ENCODE assay signal across 8 mouse cellular contexts in the genomic region with DNA sequence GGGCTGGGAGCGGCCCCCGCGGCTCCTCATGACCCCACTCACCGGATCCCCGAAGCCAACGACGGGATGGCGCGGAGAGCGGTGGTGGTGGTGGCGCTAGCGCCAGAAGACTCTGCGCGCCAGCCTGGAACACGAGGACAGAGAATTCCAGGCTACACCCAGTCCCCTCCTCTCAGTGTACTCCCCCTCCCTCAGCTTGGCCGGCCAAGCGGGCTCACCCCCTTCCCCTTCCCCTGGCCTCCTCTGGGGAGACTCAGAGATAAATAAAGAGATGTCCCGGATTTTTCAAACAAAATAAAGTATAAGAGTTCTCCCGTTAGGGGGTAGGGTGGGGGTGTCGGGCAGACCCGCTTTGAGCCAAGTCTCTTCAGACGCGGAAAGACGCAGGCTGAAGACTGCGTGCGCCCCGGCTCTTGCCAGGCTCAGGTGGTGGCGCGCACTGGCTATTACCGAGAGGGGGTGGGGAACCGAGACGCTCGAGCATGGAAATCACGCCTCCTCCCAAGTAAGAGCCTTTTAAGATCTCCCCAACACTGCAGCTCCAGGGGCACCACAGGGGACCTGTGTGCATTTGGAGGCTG. TPM values are rescaled to one million over a fixed set of nuclear protein-coding genes. Genes with fewer than 3 reads are reported as not detected.
A peak's percentile ranks its signal among the peaks of the same experiment; 100 is the strongest.
DNase-seq lines count a peak whose midpoint lies in the region; ATAC-seq lines count a peak whose summit lies in the region.

A gene (minus strand): TSS at position 114 of the 581 bp plus-strand sequence.

- WGBS in intestine, embryonic 16.5 days: 11% methylated on average over 34 of the region's 34 CpGs
- WGBS in liver, embryonic 16.5 days (ENCODE audit: insufficient replicate concordance): 27% methylated on average over 32 of the region's 34 CpGs
- WGBS in stomach, embryonic 16.5 days: 21% methylated on average over 24 of the region's 34 CpGs

- H3K9me3 ChIP-seq in intestine, embryonic 16.5 days (ENCODE audit: control insufficient read depth, low read length): no peaks in the 10 kb centered on the region
- no peaks in the 10 kb centered on the region for H3K9me3 ChIP-seq in liver, embryonic 16.5 days (replicated peaks; ENCODE audit: control insufficient read depth, low read length)
- H3K9me3 ChIP-seq in stomach, embryonic 16.5 days (replicated peaks; ENCODE audit: control insufficient read depth, low read length): no peaks in the 10 kb centered on the region

- no peaks in the 10 kb centered on the region for H3K36me3 ChIP-seq in intestine, embryonic 16.5 days (ENCODE audit: control insufficient read depth, insufficient read depth, low read length)
- H3K36me3 ChIP-seq in liver, embryonic 16.5 days (ENCODE audit: control insufficient read depth, insufficient read depth): no peaks in the 10 kb centered on the region
- no peaks in the 10 kb centered on the region for H3K36me3 ChIP-seq in stomach, embryonic 16.5 days (ENCODE audit: control insufficient read depth, insufficient read depth, low read length)

- peak within 1 kb of the TSS; percentile 84 for H3K4me2 ChIP-seq in intestine, embryonic 16.5 days (ENCODE audit: low read depth, low read length)
- H3K4me2 ChIP-seq in liver, embryonic 16.5 days (ENCODE audit: low read depth, low read length): peak within 1 kb of the TSS; percentile 47
- H3K4me2 ChIP-seq in stomach, embryonic 16.5 days (ENCODE audit: low read depth, low read length): peak within 1 kb of the TSS; percentile 70

- H3K4me1 ChIP-seq in intestine, embryonic 16.5 days (ENCODE audit: control insufficient read depth, insufficient read depth, low read length): no peaks in the 10 kb centered on the region
- H3K4me1 ChIP-seq in liver, embryonic 16.5 days (ENCODE audit: control insufficient read depth, low read depth, low read length): no peaks in the 10 kb centered on the region
- H3K4me1 ChIP-seq in stomach, embryonic 16.5 days (ENCODE audit: control insufficient read depth, insufficient read depth, low read length): peaks cover 2% of the 10 kb centered on the region; the same call in 1 of the 2 replicates

- DNase-seq in heart, adult 11 months: peak; percentile 86
- no peak for DNase-seq in heart, adult 9 months (ENCODE audit: low spot score in 2 of 2)
- peak; percentile 42 for DNase-seq in ES-CJ7 (ENCODE audit: low read depth, low spot score)
- DNase-seq in embryo, embryonic 9.5 days (ENCODE audit: extremely low spot score): peak; percentile 35
- no peak for DNase-seq in c-Kit-positive CD71-positive TER-119-positive erythroid progenitor cells, embryonic 14.5 days (ENCODE audit: low spot score)

- peak; percentile 66 for ATAC-seq in intestine, embryonic 16.5 days
- no peak for ATAC-seq in liver, embryonic 16.5 days (ENCODE audit: low read depth)
- peak; percentile 68 for ATAC-seq in stomach, embryonic 16.5 days (ENCODE audit: insufficient read depth, low FRiP score)

- no peak within 1 kb of the TSS for H3K27ac ChIP-seq in intestine, embryonic 16.5 days (ENCODE audit: low read length)
- no peak within 1 kb of the TSS for H3K27ac ChIP-seq in liver, embryonic 16.5 days (ENCODE audit: low read length)
- no peak within 1 kb of the TSS for H3K27ac ChIP-seq in stomach, embryonic 16.5 days (ENCODE audit: low read length)

- H3K9ac ChIP-seq in intestine, embryonic 16.5 days (ENCODE audit: low read depth, low read length): peak within 1 kb of the TSS; percentile 40; the same call in 1 of the 2 replicates
- no peak within 1 kb of the TSS for H3K9ac ChIP-seq in liver, embryonic 16.5 days (ENCODE audit: low read depth, low read length)
- H3K9ac ChIP-seq in stomach, embryonic 16.5 days (ENCODE audit: low read length): peak within 1 kb of the TSS; percentile 55

- peak within 1 kb of the TSS; percentile 51 for H3K4me3 ChIP-seq in intestine, embryonic 16.5 days (ENCODE audit: low read length)
- peak within 1 kb of the TSS; percentile 33 for H3K4me3 ChIP-seq in liver, embryonic 16.5 days (ENCODE audit: low read depth, low read length)
- peak within 1 kb of the TSS; percentile 51 for H3K4me3 ChIP-seq in stomach, embryonic 16.5 days (replicated peaks; ENCODE audit: low read length)

- H3K27me3 ChIP-seq in intestine, embryonic 16.5 days (replicated peaks; ENCODE audit: control insufficient read depth, insufficient read depth, low read length): peaks cover 22% of the 10 kb centered on the region
- H3K27me3 ChIP-seq in liver, embryonic 16.5 days (ENCODE audit: control insufficient read depth, insufficient read depth, low read depth, low read length): peaks cover 34% of the 10 kb centered on the region
- peaks cover 15% of the 10 kb centered on the region; the same call in 1 of the 2 replicates for H3K27me3 ChIP-seq in stomach, embryonic 16.5 days (ENCODE audit: control insufficient read depth, insufficient read depth, low read length)

RNA-seq across cellular contexts. Expression of the gene that starts here (rescaled TPM):
- polyA plus RNA-seq in intestine, embryonic 16.5 days (2015; fragmentation: Nextera tagmentation; extraction: Ambion mirVana): 0.31 and 0.42 TPM in 2 replicates
- not detected in 2 replicates for polyA plus RNA-seq in liver, embryonic 16.5 days (2015; fragmentation: Nextera tagmentation; extraction: Ambion mirVana)
- 2.0 and 2.8 TPM in 2 replicates for polyA plus RNA-seq in stomach, embryonic 16.5 days (2015; fragmentation: Nextera tagmentation; extraction: Ambion mirVana)

Comparison
In these comparisons a context has a peak if more than half of its experiments do, and no peak if none do; other contexts are left out.
1. DNase-seq: peak in heart, adult 11 months (single experiment), ES-CJ7 (single experiment) and embryo, embryonic 9.5 days (single experiment); none in heart, adult 9 months (0 of 2) and c-Kit-positive CD71-positive TER-119-positive erythroid progenitor cells, embryonic 14.5 days (single experiment).
2. Peak in ATAC-seq, H3K4me3 ChIP-seq, H3K9ac ChIP-seq and H3K4me2 ChIP-seq in intestine, embryonic 16.5 days; RNA of the gene not detected or under 1 TPM.
3. Peak in every context shown above with its lines, with median percentiles within 50 percentile points of each other: H3K4me2 ChIP-seq and H3K4me3 ChIP-seq.